Mouse (Mus musculus): ENCODE measurements around the gene Vwa2.

DNA sequence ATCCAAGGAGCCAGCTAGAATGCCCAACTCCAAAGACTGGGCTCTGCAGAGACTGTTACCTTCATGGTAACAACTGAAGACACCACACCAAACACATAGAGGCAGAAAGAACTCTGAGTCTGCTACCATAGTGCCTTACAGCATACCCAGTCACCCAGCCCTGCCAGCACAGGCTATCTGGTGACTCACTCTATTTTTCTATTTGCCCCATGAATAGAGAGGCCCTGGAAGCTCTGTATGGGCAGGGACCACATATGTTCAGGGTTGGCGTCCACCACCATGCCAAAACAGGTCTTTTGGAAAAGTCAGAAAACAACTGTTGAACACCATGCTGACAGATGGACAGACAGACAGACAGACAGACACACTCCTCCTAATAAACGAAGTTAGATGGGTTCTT is 85.0 kb downstream of the Vwa2 start:
- TF ChIP-seq CTCF (IDR thresholded peaks at IDR 0.05; ENCODE audit: low read depth, low read length) (no peak), EP300 (IDR thresholded peaks at IDR 0.05; ENCODE audit: insufficient read depth, low read depth, low read length) (no peak)
